Mouse (Mus musculus) Muller cell, postnatal 12 days (primary cell): ENCODE measurements at regions not wholly inside any gene's neighbourhood (a gene's known extent, or its start where the extent isn't known, plus 50 kb on each side); places are given as distances from the start of the nearest gene placed in this dataset.

Source experiments
- DNase-seq: peaks from one replicate; pipeline ENCODE4 v3.0.0-alpha.2; 2015; ENCODE audit errors: inconsistent ontology term

DNA sequence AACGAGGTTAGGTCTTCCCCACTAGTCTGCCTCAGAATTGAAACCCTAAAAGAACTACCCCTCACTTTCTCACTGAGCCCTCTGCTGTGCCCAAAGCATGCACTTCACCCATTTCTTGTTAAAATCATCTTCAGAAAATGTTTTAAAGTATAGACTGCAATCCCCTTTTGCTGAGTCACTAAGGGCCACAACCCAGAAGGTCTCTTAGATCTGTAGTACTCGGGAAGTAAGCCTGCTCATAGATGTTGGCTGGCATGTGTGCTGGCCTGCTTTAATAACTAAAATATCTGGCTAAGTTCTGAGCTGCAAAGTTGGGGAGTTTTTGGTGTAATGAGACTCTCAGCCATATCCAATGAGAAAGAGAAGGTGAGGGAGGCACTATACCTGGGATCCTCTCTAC is 329.9 kb downstream of the Insc start:
- DNase-seq = no peak

DNA sequence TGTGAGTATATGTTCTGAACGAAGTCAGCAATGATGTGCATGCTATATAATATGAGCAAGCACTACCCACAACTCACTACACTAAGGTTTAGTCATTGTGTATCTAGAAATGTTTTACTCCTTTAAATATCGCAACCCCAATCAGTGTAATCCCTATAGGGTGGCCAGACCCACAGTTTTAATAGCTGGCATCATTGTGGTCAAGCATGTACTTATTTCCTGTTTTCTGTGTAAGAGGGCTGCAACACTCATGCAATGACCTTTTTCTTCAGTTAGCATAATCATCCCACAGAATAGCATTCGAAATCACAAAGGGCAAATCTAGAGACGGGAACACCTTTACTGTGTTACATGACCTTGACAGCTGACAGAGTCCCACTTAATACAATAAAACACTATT is 333.3 kb downstream of the Insc start:
- no peak for DNase-seq

DNA sequence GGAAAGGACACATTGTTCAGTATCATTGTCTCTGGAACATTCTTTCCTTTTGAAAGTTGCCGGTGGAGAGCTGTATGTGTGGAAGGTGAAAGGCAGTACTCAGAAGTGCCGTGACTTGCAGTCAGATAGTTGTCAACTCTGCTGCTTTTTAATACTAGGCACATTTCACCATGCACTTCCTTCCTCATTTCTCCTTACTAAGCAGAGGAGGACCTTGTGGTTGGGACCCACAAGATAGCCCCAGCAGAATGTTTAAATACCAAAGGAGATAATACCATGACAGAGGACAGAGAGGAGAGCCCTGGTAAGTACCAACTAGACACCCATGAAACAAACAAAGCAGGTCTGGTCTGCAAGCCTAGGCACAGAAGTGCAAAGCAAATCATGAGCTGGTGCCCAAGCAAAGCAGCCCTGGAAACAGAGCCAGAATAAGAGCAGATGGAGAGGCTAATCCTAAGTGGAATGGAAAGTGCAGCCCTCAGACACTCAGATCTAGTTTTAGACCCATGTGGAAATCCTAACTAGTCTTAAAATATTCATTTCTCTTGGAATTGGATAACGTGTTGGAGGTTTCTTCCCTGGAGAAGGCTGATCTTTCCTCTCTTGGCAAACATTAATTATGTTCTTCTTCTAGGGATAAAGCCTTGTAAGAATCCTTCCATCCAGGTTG is 341.4 kb downstream of the Insc start:
- DNase-seq = no peak

GRCm38 (mm10) chr7:115086542-115087448 is 343.3 kb downstream of the Insc start:
- no peak for DNase-seq

DNA sequence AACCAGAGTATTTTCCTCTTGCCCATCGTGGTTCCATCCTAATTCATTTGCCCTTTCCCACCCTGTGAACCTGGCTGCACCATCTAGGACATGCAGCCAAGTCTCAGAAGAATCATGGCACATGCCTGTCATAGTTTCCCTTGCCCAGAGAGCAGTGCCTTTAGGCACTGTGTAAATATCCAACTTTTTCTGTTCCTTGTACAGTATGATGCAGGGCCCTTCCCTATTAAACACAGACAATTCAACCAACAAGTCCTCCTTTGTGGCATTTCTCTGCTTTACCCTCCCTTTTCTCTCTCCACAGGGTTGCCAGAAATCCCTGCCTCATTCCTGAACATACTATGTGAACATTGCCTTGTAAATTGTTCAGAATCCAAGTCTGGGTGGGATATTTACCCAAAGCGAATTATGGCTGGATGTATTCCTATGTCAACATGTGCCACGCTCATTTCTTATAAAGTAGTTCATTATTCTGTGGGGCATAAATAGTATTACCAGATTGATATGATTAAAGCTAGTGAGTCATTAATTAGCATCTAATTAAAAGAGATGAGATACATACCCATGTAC is 349.1 kb downstream of the Insc start:
- DNase-seq = peak; percentile 67

GRCm38 (mm10) chr7:115106041-115106440 is 362.5 kb downstream of the Insc start:
- DNase-seq = no peak

DNA sequence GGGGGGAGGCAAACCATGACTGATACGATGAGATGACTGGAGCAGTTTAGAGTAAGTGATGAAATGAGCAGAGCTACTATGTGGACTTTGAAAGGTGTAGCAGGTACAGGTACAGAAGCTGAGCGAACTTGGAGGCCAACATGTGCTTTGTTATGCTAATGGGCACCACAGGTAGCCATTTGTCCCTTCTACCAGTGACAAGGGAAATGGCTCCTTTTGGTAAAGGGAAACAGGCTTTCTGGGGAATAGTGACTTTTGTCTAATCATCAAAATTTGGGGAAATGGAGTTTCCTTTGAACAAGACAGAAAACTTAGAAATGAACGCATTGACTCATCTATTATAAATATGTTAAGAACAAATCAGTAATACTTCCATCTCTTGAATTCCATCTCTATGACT is 368.8 kb downstream of the Insc start:
- DNase-seq = no peak

GRCm38 (mm10) chr7:115123283-115123682 is 379.8 kb downstream of the Insc start:
- DNase-seq = no peak

- DNase-seq = peak; percentile 21
These were observed 385.5 kb downstream of the Insc start for GRCm38 (mm10) chr7:115129001-115129400.

DNA sequence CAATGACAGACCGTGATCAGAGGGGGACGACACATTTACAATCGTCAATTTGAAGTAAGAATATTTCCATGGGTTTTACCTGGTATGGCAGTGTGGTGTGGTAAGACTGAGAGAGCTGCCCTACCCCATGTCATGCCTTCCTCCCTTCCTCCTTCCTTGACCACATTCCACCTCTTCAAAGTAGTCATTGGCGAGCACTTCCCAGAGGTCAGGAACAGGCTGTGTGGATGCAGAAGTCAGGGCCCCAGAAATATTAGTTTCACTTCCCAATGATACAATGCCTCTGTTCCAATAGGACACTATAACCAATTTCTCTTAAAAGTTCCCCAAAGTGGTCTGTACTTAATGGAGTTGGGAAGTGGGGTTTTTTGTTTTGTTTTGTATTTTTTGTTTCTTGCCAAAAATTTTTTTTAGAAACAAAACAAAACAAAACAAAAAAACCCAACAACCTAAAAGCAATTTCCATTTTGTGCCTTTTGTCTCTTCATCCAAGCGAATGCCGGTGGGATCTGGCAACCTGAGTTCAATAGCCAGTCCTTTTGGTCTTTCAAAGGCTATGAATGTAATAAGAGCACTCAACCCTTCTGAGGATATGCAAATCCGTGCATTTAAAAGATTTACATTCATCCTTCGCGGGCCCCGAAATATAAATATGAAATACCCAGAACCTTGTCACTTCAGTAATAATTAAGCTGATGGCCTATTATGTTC is 387.9 kb downstream of the Insc start:
- DNase-seq = no peak

- peak; percentile 40 for DNase-seq
These were observed 388.6 kb downstream of the Insc start for GRCm38 (mm10) chr7:115131970-115132551.

GRCm38 (mm10) chr7:115132595-115132994 is 389.1 kb downstream of the Insc start:
- DNase-seq = no peak

- DNase-seq = peak; percentile 14
These were observed 391.6 kb downstream of the Insc start for GRCm38 (mm10) chr7:115134926-115135575.

DNA sequence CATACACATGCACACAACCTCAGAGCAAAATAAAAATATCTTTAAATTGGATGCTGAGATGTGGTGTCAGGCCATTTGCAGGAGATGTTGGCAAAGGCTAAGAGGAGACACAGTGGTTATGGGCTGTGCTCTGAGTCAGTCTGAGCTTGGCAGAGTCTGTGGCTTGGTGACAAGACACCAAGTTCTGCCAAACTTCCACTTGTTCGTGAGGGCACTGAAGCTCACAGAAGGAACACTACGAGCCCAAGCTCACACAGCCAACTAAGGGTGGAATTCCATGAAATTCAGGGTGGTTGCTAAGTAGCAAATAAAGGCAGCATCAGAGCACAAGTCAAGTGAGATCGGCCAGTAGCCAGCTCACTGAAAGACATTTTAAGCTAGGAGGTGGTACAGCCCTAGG is 396.8 kb downstream of the Insc start:
- peak; percentile 67 for DNase-seq

GRCm38 (mm10) chr7:115142163-115142562 is 398.7 kb downstream of the Insc start:
- no peak for DNase-seq

DNA sequence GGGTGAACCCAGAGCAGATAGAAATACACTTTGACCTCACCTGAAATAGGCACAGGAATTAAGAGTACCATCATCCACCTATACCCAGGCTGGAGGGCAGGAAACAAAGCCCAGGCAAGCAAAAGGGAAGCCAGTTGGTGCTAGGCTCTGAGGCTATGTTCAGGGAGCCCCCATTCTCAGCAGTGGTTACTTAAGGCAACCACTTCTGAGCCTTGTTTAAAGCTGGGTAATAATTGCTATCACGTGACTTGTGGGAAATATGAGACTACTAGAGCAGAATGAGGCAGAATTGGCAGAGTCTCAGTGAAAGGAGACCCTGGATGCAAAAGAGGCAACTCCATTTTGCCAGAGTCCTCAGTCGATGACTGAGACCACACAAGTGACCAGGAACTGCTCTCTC is 401.5 kb downstream of the Insc start:
- no peak for DNase-seq

DNA sequence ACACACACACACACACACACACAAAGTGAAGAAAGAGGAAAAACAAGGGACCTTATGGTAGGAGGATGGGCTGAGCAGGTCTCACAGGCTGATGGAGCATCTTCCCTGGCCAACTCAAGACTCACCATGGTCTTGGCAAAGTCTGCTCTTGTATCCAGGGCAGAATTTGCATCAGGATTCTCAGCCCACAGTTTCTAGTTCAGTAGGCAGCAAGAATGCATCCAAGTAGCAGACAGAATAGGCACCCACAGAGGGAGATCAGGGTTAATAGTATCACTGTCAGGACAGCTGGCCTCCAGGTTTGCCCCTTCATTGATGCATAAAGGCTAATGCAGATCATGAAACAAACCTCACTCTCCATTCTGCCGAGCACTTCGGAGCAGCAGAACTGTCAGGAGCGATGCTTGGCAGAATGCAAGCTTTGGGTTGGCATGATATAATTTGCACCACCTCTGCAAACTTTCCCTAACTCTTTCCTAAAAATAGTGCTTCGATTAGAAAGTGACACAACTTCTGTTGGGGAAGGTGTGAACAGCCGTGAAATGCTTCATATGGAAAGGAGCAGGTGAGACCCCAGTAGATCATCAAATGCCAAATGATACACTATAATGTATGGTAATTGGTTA is 404.0 kb downstream of the Insc start:
- peak; percentile 78 for DNase-seq

- DNase-seq = no peak
These were observed 409.8 kb downstream of the Insc start for GRCm38 (mm10) chr7:115153291-115153690.

GRCm38 (mm10) chr7:115153764-115154509 is 410.4 kb downstream of the Insc start:
- DNase-seq = no peak

GRCm38 (mm10) chr7:115170023-115170422 is 426.5 kb downstream of the Insc start:
- DNase-seq = peak; percentile 12
